Mouse (Mus musculus) kidney, embryonic 16.5 days (tissue): Measurements from ENCODE around the gene Slc9a7. TPM values are rescaled to one million over a fixed set of nuclear protein-coding genes. Genes with fewer than 3 reads are reported as not detected.
A peak's percentile ranks its signal among the peaks of the same experiment; 100 is the strongest.

Experiments
- ATAC-seq: fragments of 200-750 bp; cut with Nextera tagmentation; 2 replicates; pipeline ENCODE4 v1.8.0; 2017; ENCODE audit warnings: moderate TSS enrichment; ENCODE audit not compliant: low FRiP score, low TSS enrichment
- H3K27ac ChIP-seq: fragments of 300-500 bp; sonication (generic); 2 replicates; pipeline ENCODE4 v1.5.1; 2014; ENCODE audit warnings: low read length
- H3K27me3 ChIP-seq: fragments of 300-500 bp; sonication (generic); 2 replicates; pipeline ENCODE4 v1.6.1; 2014; ENCODE audit warnings: low read length, control low read depth, mixed read lengths; ENCODE audit not compliant: insufficient read depth
- H3K36me3 ChIP-seq: fragments of 300-500 bp; sonication (generic); 2 replicates; pipeline ENCODE4 v1.6.1; 2014; ENCODE audit warnings: low read length, control low read depth, mixed read lengths; ENCODE audit not compliant: insufficient read depth
- H3K4me1 ChIP-seq: fragments of 300-500 bp; sonication (generic); 2 replicates; pipeline ENCODE4 v1.6.1; 2014; ENCODE audit warnings: low read length, control low read depth, mixed read lengths; ENCODE audit not compliant: insufficient read depth
- H3K4me2 ChIP-seq: fragments of 300-500 bp; sonication (generic); replicated peaks from 2 replicates; pipeline ENCODE4 v1.6.1; 2014; ENCODE audit warnings: low read depth, low read length
- H3K4me3 ChIP-seq: fragments of 300-500 bp; sonication (generic); 2 replicates; pipeline ENCODE4 v1.5.1; 2014; ENCODE audit warnings: mild to moderate bottlenecking, low read length
- H3K9ac ChIP-seq: fragments of 300-500 bp; sonication (generic); replicated peaks from 2 replicates; pipeline ENCODE4 v1.6.1; 2014; ENCODE audit warnings: low read length
- H3K9me3 ChIP-seq: fragments of 300-500 bp; sonication (generic); 2 replicates; pipeline ENCODE4 v1.6.1; 2016; ENCODE audit warnings: low read length, control low read depth
- WGBS: fragments of 180-500 bp; shearing (Covaris S2); extraction: QIAGEN DNeasy Blood & Tissue Kit; methylation state at CpG from one replicate; pipeline ENCODE4 v1.1.7; 2014; 5-methylcytosine and 5-hydroxymethylcytosine counted together
- polyA plus RNA-seq: library from polyadenylated mRNA; unstranded; fragments of >200 nt; fragmentation: Nextera tagmentation; extraction: Ambion mirVana; gene quantifications from 2 replicates; pipeline ENCODE4 v1.2.1, GENCODE M21; 2015

The Slc9a7 gene
- polyA plus RNA-seq, 1 experiment from 2014 or later, result 1.5 TPM

GRCm38 (mm10) chrX:20162322-20162711 is 129.3 kb downstream of the Slc9a7 start:
- Histone ChIP-seq H3K9me3 (no peaks in the 10 kb centered on the region), H3K4me1 (no peaks in the 10 kb centered on the region), H3K4me2 (no peak overlapping the region), H3K9ac (no peak overlapping the region), H3K27ac (no peak overlapping the region), H3K36me3 (no peaks in the 10 kb centered on the region), H3K4me3 (no peak overlapping the region), H3K27me3 (no peaks in the 10 kb centered on the region)
- ATAC-seq, result peak; percentile 74
- WGBS, result 19% methylated on average over 4 of the region's 4 CpGs

GRCm38 (mm10) chrX:20161687-20162321 is 129.8 kb downstream of the Slc9a7 start:
- Histone ChIP-seq H3K4me1 (no peaks in the 10 kb centered on the region), H3K36me3 (no peaks in the 10 kb centered on the region), H3K4me3 (no peak overlapping the region), H3K9me3 (no peaks in the 10 kb centered on the region), H3K27ac (no peak overlapping the region), H3K4me2 (no peak overlapping the region), H3K27me3 (no peaks in the 10 kb centered on the region), H3K9ac (no peak overlapping the region)
- WGBS, result 65% methylated on average over 9 of the region's 9 CpGs
- ATAC-seq, result no peak

- no peak overlapping the region for H3K4me3 ChIP-seq
- H3K9ac ChIP-seq, result no peak overlapping the region
- H3K36me3 ChIP-seq, result no peaks in the 10 kb centered on the region
- no peaks in the 10 kb centered on the region for H3K4me1 ChIP-seq
- no peak for ATAC-seq
- H3K9me3 ChIP-seq, result no peaks in the 10 kb centered on the region
- no peak overlapping the region for H3K4me2 ChIP-seq
- H3K27ac ChIP-seq, result no peak overlapping the region
- no peaks in the 10 kb centered on the region for H3K27me3 ChIP-seq
- 38% methylated on average over 1 of the region's 1 CpGs for WGBS
Observed at GRCm38 (mm10) chrX:20160301-20160700, 131.3 kb downstream of the Slc9a7 start.

- Histone ChIP-seq H3K9me3 (no peaks in the 10 kb centered on the region), H3K4me1 (no peaks in the 10 kb centered on the region), H3K27ac (no peak overlapping the region), H3K9ac (no peak overlapping the region), H3K27me3 (no peaks in the 10 kb centered on the region), H3K4me2 (no peak overlapping the region), H3K4me3 (no peak overlapping the region), H3K36me3 (no peaks in the 10 kb centered on the region)
- ATAC-seq, result no peak
- WGBS, result 8% methylated on average over 2 of the region's 2 CpGs
Observed at GRCm38 (mm10) chrX:20157519-20157918, 134.1 kb downstream of the Slc9a7 start.

- H3K27ac ChIP-seq, result no peak overlapping the region
- 56% methylated on average over 1 of the region's 1 CpGs for WGBS
- no peaks in the 10 kb centered on the region for H3K27me3 ChIP-seq
- H3K4me2 ChIP-seq, result no peak overlapping the region
- ATAC-seq, result no peak
- H3K9ac ChIP-seq, result no peak overlapping the region
- H3K4me3 ChIP-seq, result no peak overlapping the region
- no peaks in the 10 kb centered on the region for H3K4me1 ChIP-seq
- H3K9me3 ChIP-seq, result no peaks in the 10 kb centered on the region; the same call in 1 of the 2 replicates
- no peaks in the 10 kb centered on the region for H3K36me3 ChIP-seq
Observed at GRCm38 (mm10) chrX:20129466-20129865, 162.1 kb downstream of the Slc9a7 start.

- Histone ChIP-seq H3K4me3 (no peak overlapping the region), H3K36me3 (no peaks in the 10 kb centered on the region), H3K27ac (no peak overlapping the region), H3K4me1 (no peaks in the 10 kb centered on the region), H3K4me2 (no peak overlapping the region), H3K9ac (no peak overlapping the region), H3K9me3 (no peaks in the 10 kb centered on the region; the same call in 1 of the 2 replicates), H3K27me3 (no peaks in the 10 kb centered on the region)
- ATAC-seq, result no peak
Observed at GRCm38 (mm10) chrX:20128951-20129350, 162.7 kb downstream of the Slc9a7 start.

GRCm38 (mm10) chrX:20125481-20125880 is 166.1 kb downstream of the Slc9a7 start:
- Histone ChIP-seq H3K4me1 (no peaks in the 10 kb centered on the region), H3K27ac (no peak overlapping the region), H3K9me3 (no peaks in the 10 kb centered on the region; the same call in 1 of the 2 replicates), H3K36me3 (no peaks in the 10 kb centered on the region), H3K4me3 (no peak overlapping the region), H3K4me2 (no peak overlapping the region), H3K27me3 (no peaks in the 10 kb centered on the region), H3K9ac (no peak overlapping the region)
- WGBS, result 64% methylated on average over 2 of the region's 2 CpGs
- ATAC-seq, result no peak

GRCm38 (mm10) chrX:20117717-20118116 is 173.9 kb downstream of the Slc9a7 start:
- H3K4me3 ChIP-seq, result no peak overlapping the region
- H3K9ac ChIP-seq, result no peak overlapping the region
- no peak for ATAC-seq
- no peaks in the 10 kb centered on the region for H3K4me1 ChIP-seq
- H3K27me3 ChIP-seq, result no peaks in the 10 kb centered on the region
- H3K36me3 ChIP-seq, result no peaks in the 10 kb centered on the region
- no peak overlapping the region for H3K27ac ChIP-seq
- H3K9me3 ChIP-seq, result no peaks in the 10 kb centered on the region
- H3K4me2 ChIP-seq, result no peak overlapping the region
- WGBS, result 82% methylated on average over 2 of the region's 2 CpGs

GRCm38 (mm10) chrX:20070196-20070595 is 221.4 kb downstream of the Slc9a7 start:
- ATAC-seq, result no peak
- 36% methylated on average over 4 of the region's 4 CpGs for WGBS
- Histone ChIP-seq H3K4me3 (no peak overlapping the region), H3K9ac (no peak overlapping the region), H3K4me1 (no peaks in the 10 kb centered on the region), H3K27ac (no peak overlapping the region), H3K4me2 (no peak overlapping the region), H3K9me3 (no peaks in the 10 kb centered on the region), H3K36me3 (no peaks in the 10 kb centered on the region), H3K27me3 (no peaks in the 10 kb centered on the region)

GRCm38 (mm10) chrX:20066636-20067035 is 225.0 kb downstream of the Slc9a7 start:
- H3K9me3 ChIP-seq, result no peaks in the 10 kb centered on the region
- H3K9ac ChIP-seq, result no peak overlapping the region
- no peaks in the 10 kb centered on the region for H3K27me3 ChIP-seq
- no peaks in the 10 kb centered on the region for H3K4me1 ChIP-seq
- ATAC-seq, result no peak
- no peaks in the 10 kb centered on the region for H3K36me3 ChIP-seq
- no peak overlapping the region for H3K27ac ChIP-seq
- H3K4me2 ChIP-seq, result no peak overlapping the region
- no peak overlapping the region for H3K4me3 ChIP-seq
